ENCODE assay signal across 20 mouse cellular contexts in genomic region chr6:145949049-145949448, GRCm38 (mm10). TPM values are rescaled to one million over a fixed set of nuclear protein-coding genes. Genes with fewer than 3 reads are reported as not detected.
A peak's percentile ranks its signal among the peaks of the same experiment; 100 is the strongest.
DNase-seq lines count a peak whose midpoint lies in the region; ATAC-seq lines count a peak whose summit lies in the region.
"Had no signal": no experiment of that assay in that cellular context is flagged by ENCODE, and none has a peak within 500 bp of the region (broad histone marks: within the 10 kb centered on the region; RNA-seq: fewer than 3 reads in every experiment).

No protein-coding gene starts in this region.

- H3K27ac ChIP-seq in hindbrain, embryonic 12.5 days: no peak overlapping the region
- no peak overlapping the region for H3K27ac ChIP-seq in hindbrain, embryonic 10.5 days
- no peak overlapping the region for H3K27ac ChIP-seq in midbrain, embryonic 11.5 days (ENCODE audit: low read depth, low read length)
- no peak overlapping the region for H3K27ac ChIP-seq in midbrain, embryonic 10.5 days (replicated peaks)
- no peak overlapping the region for H3K27ac ChIP-seq in neural tube, embryonic 13.5 days (replicated peaks)
- no peak overlapping the region for H3K27ac ChIP-seq in neural tube, embryonic 15.5 days (replicated peaks)

- 37% methylated on average over 4 of the region's 4 CpGs for WGBS in hindbrain, embryonic 12.5 days
- WGBS in hindbrain, embryonic 10.5 days: 62% methylated on average over 4 of the region's 4 CpGs
- 52% methylated on average over 4 of the region's 4 CpGs for WGBS in midbrain, embryonic 11.5 days
- 58% methylated on average over 4 of the region's 4 CpGs for WGBS in midbrain, embryonic 10.5 days
- 23% methylated on average over 4 of the region's 4 CpGs for WGBS in neural tube, embryonic 13.5 days
- 19% methylated on average over 4 of the region's 4 CpGs for WGBS in neural tube, embryonic 15.5 days

- no peaks in the 10 kb centered on the region for H3K36me3 ChIP-seq in hindbrain, embryonic 12.5 days
- no peaks in the 10 kb centered on the region for H3K36me3 ChIP-seq in hindbrain, embryonic 10.5 days
- H3K36me3 ChIP-seq in midbrain, embryonic 11.5 days (ENCODE audit: control insufficient read depth, insufficient read depth, low read length): no peaks in the 10 kb centered on the region
- no peaks in the 10 kb centered on the region for H3K36me3 ChIP-seq in midbrain, embryonic 10.5 days
- no peaks in the 10 kb centered on the region for H3K36me3 ChIP-seq in neural tube, embryonic 13.5 days
- H3K36me3 ChIP-seq in neural tube, embryonic 15.5 days: no peaks in the 10 kb centered on the region
- H3K36me3 ChIP-seq: G1E had no signal

- no peak overlapping the region for H3K4me2 ChIP-seq in hindbrain, embryonic 12.5 days (replicated peaks)
- no peak overlapping the region for H3K4me2 ChIP-seq in midbrain, embryonic 11.5 days
- H3K4me2 ChIP-seq in neural tube, embryonic 13.5 days: no peak overlapping the region
- H3K4me2 ChIP-seq in neural tube, embryonic 15.5 days: no peak overlapping the region

- peak; percentile 58 for ATAC-seq in hindbrain, embryonic 12.5 days (ENCODE audit: low FRiP score)
- ATAC-seq in midbrain, embryonic 11.5 days (ENCODE audit: low FRiP score): no peak
- peak; percentile 27; the same call in 1 of the 2 replicates for ATAC-seq in neural tube, embryonic 13.5 days (ENCODE audit: low read depth)
- ATAC-seq in neural tube, embryonic 15.5 days (ENCODE audit: low FRiP score): no peak
- ATAC-seq: Patski had no signal

- no peaks in the 10 kb centered on the region for H3K9me3 ChIP-seq in hindbrain, embryonic 12.5 days (replicated peaks)
- no peaks in the 10 kb centered on the region for H3K9me3 ChIP-seq in hindbrain, embryonic 10.5 days
- H3K9me3 ChIP-seq in midbrain, embryonic 11.5 days (ENCODE audit: control insufficient read depth, low read length): no peaks in the 10 kb centered on the region
- no peaks in the 10 kb centered on the region for H3K9me3 ChIP-seq in midbrain, embryonic 10.5 days (replicated peaks)
- H3K9me3 ChIP-seq in neural tube, embryonic 13.5 days: no peaks in the 10 kb centered on the region
- H3K9me3 ChIP-seq in neural tube, embryonic 15.5 days (replicated peaks): no peaks in the 10 kb centered on the region

- no peaks in the 10 kb centered on the region for H3K27me3 ChIP-seq in hindbrain, embryonic 12.5 days
- H3K27me3 ChIP-seq in hindbrain, embryonic 10.5 days (ENCODE audit: insufficient read depth, poor library complexity, severe bottlenecking): no peaks in the 10 kb centered on the region
- H3K27me3 ChIP-seq in midbrain, embryonic 11.5 days (ENCODE audit: control insufficient read depth, insufficient read depth, low read length): no peaks in the 10 kb centered on the region
- no peaks in the 10 kb centered on the region for H3K27me3 ChIP-seq in midbrain, embryonic 10.5 days (ENCODE audit: low read depth, poor library complexity, severe bottlenecking)
- no peaks in the 10 kb centered on the region for H3K27me3 ChIP-seq in neural tube, embryonic 13.5 days
- no peaks in the 10 kb centered on the region for H3K27me3 ChIP-seq in neural tube, embryonic 15.5 days (replicated peaks)
- H3K27me3 ChIP-seq: CH12.LX, Patski had no signal

- H3K9ac ChIP-seq in hindbrain, embryonic 12.5 days: no peak overlapping the region
- no peak overlapping the region for H3K9ac ChIP-seq in midbrain, embryonic 11.5 days (ENCODE audit: low read length)
- no peak overlapping the region for H3K9ac ChIP-seq in neural tube, embryonic 13.5 days
- H3K9ac ChIP-seq in neural tube, embryonic 15.5 days (replicated peaks): no peak overlapping the region

- DNase-seq in hindbrain, embryonic 10.5 days (ENCODE audit: low spot score): no peak
- DNase-seq in midbrain, embryonic 11.5 days (ENCODE audit: low spot score, missing footprints): peak; percentile 77
- DNase-seq in midbrain, embryonic 10.5 days (ENCODE audit: low spot score): no peak
- DNase-seq: adrenal gland, adult 2 months; adrenal gland, adult 8-10 months; adrenal gland, postnatal 10 days; adrenal gland, postnatal 14 days; adrenal gland, postnatal 25 days; adrenal gland, postnatal 36 days; B cell, adult 2 months; cerebellum, adult 11 months; cerebellum, adult 18-20 months had no signal

- H3K4me3 ChIP-seq in hindbrain, embryonic 12.5 days: no peak overlapping the region
- H3K4me3 ChIP-seq in hindbrain, embryonic 10.5 days: no peak overlapping the region
- no peak overlapping the region for H3K4me3 ChIP-seq in midbrain, embryonic 11.5 days (ENCODE audit: low read depth, low read length)
- H3K4me3 ChIP-seq in midbrain, embryonic 10.5 days: no peak overlapping the region
- no peak overlapping the region for H3K4me3 ChIP-seq in neural tube, embryonic 13.5 days
- H3K4me3 ChIP-seq in neural tube, embryonic 15.5 days (replicated peaks): no peak overlapping the region

- H3K4me1 ChIP-seq in hindbrain, embryonic 12.5 days: peaks cover 11% of the 10 kb centered on the region; the same call in 1 of the 2 replicates
- peaks cover 22% of the 10 kb centered on the region for H3K4me1 ChIP-seq in hindbrain, embryonic 10.5 days (replicated peaks)
- H3K4me1 ChIP-seq in midbrain, embryonic 11.5 days (ENCODE audit: control insufficient read depth, insufficient read depth, low read length): peaks cover 2% of the 10 kb centered on the region; the same call in 1 of the 2 replicates
- peaks cover 22% of the 10 kb centered on the region for H3K4me1 ChIP-seq in midbrain, embryonic 10.5 days
- H3K4me1 ChIP-seq in neural tube, embryonic 13.5 days (replicated peaks): no peaks in the 10 kb centered on the region
- no peaks in the 10 kb centered on the region for H3K4me1 ChIP-seq in neural tube, embryonic 15.5 days

RNA-seq across cellular contexts. Expression of gene Sspn, which starts 17.6 kb away (rescaled TPM):
- polyA plus RNA-seq in hindbrain, embryonic 12.5 days (2016; fragmentation: Nextera tagmentation; extraction: Ambion mirVana): 6.2 and 7.8 TPM in 2 replicates
- 1.6 and 1.8 TPM in 2 replicates for polyA plus RNA-seq in hindbrain, embryonic 10.5 days (2016; fragmentation: Nextera tagmentation; extraction: Ambion mirVana)
- polyA plus RNA-seq in midbrain, embryonic 11.5 days (2014; fragmentation: Nextera tagmentation; extraction: Ambion mirVana): 2.6 and 3.1 TPM in 2 replicates
- polyA plus RNA-seq in midbrain, embryonic 10.5 days (2016; fragmentation: Nextera tagmentation; extraction: Ambion mirVana): 1.6 and 3.2 TPM in 2 replicates
- polyA plus RNA-seq in neural tube, embryonic 13.5 days (2015; fragmentation: Nextera tagmentation; extraction: Ambion mirVana): 3.7 and 4.1 TPM in 2 replicates
- 5.1 and 6.0 TPM in 2 replicates for polyA plus RNA-seq in neural tube, embryonic 15.5 days (2015; fragmentation: Nextera tagmentation; extraction: Ambion mirVana)
- polyA plus RNA-seq: activated CD4-positive, CD25-positive, alpha-beta regulatory T cell, adult 4 months; CD4-positive, CD25-positive, alpha-beta regulatory T cell, adult 4 months; G1E had no signal

Comparison
In these comparisons a context has a peak if more than half of its experiments do, and no peak if none do; other contexts are left out.
1. ATAC-seq: peak in hindbrain, embryonic 12.5 days (single experiment) and neural tube, embryonic 13.5 days (single experiment); none in midbrain, embryonic 11.5 days (single experiment) and neural tube, embryonic 15.5 days (single experiment).